Mouse (Mus musculus) embryonic fibroblast, embryonic 13.5 days (primary cell): Measurements from ENCODE around the gene Wdr59.

ENCODE experiments used
- CTCF ChIP-seq: IDR thresholded peaks from 2 replicates; pipeline ENCODE4 v1.5.1; 2011; ENCODE audit warnings: mild to moderate bottlenecking, control low read depth, low read length, moderate library complexity, borderline replicate concordance; ENCODE audit not compliant: insufficient read depth
- POLR2A ChIP-seq: IDR thresholded peaks from 2 replicates; pipeline ENCODE4 v1.6.1; 2011; ENCODE audit warnings: low read depth, mild to moderate bottlenecking, control low read depth, low read length, moderate library complexity

DNA sequence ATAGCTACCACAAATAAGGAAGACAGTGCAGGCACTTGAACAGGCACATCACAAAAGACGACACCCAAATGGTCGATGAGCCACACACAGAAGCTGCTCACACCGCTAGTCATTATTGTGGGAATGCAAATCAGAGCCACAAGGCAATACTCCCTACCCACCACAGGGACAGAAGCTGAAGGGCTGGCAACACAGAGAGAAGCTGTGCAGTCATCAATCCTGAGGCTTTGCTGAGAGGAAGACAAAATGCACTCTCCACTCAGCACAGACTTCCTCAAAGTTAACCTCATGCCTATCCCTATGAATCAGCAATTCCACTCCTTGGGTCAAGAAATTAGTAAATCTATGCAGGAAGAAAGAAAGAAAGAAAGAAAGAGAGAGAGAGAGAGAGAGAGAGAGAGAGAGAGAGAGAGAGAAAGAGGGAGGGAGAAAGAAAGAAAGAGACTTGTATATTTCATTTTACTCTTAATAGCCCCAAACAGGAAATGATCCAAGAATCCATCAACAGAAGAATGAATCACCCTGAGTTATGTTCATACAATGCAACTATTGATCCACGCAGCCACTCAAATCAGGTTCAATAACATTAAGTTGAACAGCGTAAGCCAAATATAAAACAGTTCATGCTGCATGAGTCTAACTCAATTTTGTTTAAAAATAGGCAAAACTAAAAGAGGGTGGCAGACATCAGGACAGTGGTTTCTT, 44.0 kb downstream of the Wdr59 start:
- no peak for TF ChIP-seq POLR2A
- no peak for TF ChIP-seq CTCF
